Mouse (Mus musculus) forebrain, embryonic 14.5 days (tissue): ENCODE measurements at regions not wholly inside any gene's neighbourhood (a gene's known extent, or its start where the extent isn't known, plus 50 kb on each side); places are given as distances from the start of the nearest gene placed in this dataset.

Source experiments
- ATAC-seq: fragments of 200-750 bp; cut with Nextera tagmentation; 2 replicates; pipeline ENCODE4 v1.8.0; 2017; ENCODE audit warnings: mild to moderate bottlenecking, moderate library complexity
- DNase-seq: peaks from one replicate; pipeline ENCODE4 v3.0.0-alpha.2; 2015; ENCODE audit warnings: low spot score
- H3K27ac ChIP-seq: fragments of 300-500 bp; sonication (generic); 2 replicates; pipeline ENCODE4 v1.5.1; 2014; ENCODE audit warnings: low read depth, mild to moderate bottlenecking, control low read depth, low read length, moderate library complexity
- H3K27me3 ChIP-seq: fragments of 300-500 bp; sonication (generic); replicated peaks from 2 replicates; pipeline ENCODE4 v1.6.1; 2014; ENCODE audit warnings: low read length, control low read depth, mixed read lengths; ENCODE audit not compliant: control insufficient read depth, insufficient read depth
- H3K36me3 ChIP-seq: fragments of 300-500 bp; sonication (generic); 2 replicates; pipeline ENCODE4 v1.6.1; 2014; ENCODE audit warnings: low read length, control low read depth; ENCODE audit not compliant: control insufficient read depth, insufficient read depth
- H3K4me1 ChIP-seq: fragments of 300-500 bp; sonication (generic); 2 replicates; pipeline ENCODE4 v1.6.1; 2014; ENCODE audit warnings: antibody characterized with exemption, low read length, control low read depth; ENCODE audit not compliant: control insufficient read depth, insufficient read depth
- H3K4me2 ChIP-seq: fragments of 300-500 bp; sonication (generic); 2 replicates; pipeline ENCODE4 v1.6.1; 2014; ENCODE audit warnings: mild to moderate bottlenecking, control low read depth, low read length
- H3K4me3 ChIP-seq: fragments of 300-500 bp; sonication (generic); 2 replicates; pipeline ENCODE4 v1.5.1; 2014; ENCODE audit warnings: low read depth, low read length, control low read depth
- H3K9ac ChIP-seq: fragments of 300-500 bp; sonication (generic); 2 replicates; pipeline ENCODE4 v1.6.1; 2014; ENCODE audit warnings: mild to moderate bottlenecking, low read length, control low read depth, moderate library complexity
- H3K9me3 ChIP-seq: fragments of 300-500 bp; sonication (generic); replicated peaks from 2 replicates; pipeline ENCODE4 v1.6.1; 2016; ENCODE audit warnings: low read length, control low read depth, mixed read lengths; ENCODE audit not compliant: control insufficient read depth
- WGBS: fragments of 180-500 bp; shearing (Covaris S2); extraction: QIAGEN DNeasy Blood & Tissue Kit; methylation state at CpG from one replicate; pipeline ENCODE4 v1.1.7; 2014; 5-methylcytosine and 5-hydroxymethylcytosine counted together

GRCm38 (mm10) chr17:16054481-16054880, 223.6 kb upstream of the Rgmb start:
- no peak overlapping the region for H3K4me3 ChIP-seq
- ATAC-seq = no peak
- H3K36me3 ChIP-seq = no peaks in the 10 kb centered on the region
- no peak overlapping the region for H3K4me2 ChIP-seq
- 65% methylated on average over 3 of the region's 3 CpGs for WGBS
- H3K27me3 ChIP-seq = no peaks in the 10 kb centered on the region
- DNase-seq = no peak
- H3K27ac ChIP-seq = no peak overlapping the region
- H3K9me3 ChIP-seq = no peaks in the 10 kb centered on the region
- no peak overlapping the region for H3K9ac ChIP-seq
- no peaks in the 10 kb centered on the region for H3K4me1 ChIP-seq

- 85% methylated on average over 5 of the region's 5 CpGs for WGBS
- Histone ChIP-seq H3K4me1 (no peaks in the 10 kb centered on the region), H3K27ac (no peak overlapping the region), H3K27me3 (no peaks in the 10 kb centered on the region), H3K36me3 (no peaks in the 10 kb centered on the region), H3K4me3 (no peak overlapping the region), H3K9me3 (no peaks in the 10 kb centered on the region), H3K4me2 (no peak overlapping the region), H3K9ac (no peak overlapping the region)
- ATAC-seq = no peak
- no peak for DNase-seq
Observed at GRCm38 (mm10) chr17:16051713-16052112, 220.9 kb upstream of the Rgmb start.

- no peaks in the 10 kb centered on the region for H3K36me3 ChIP-seq
- no peak overlapping the region for H3K27ac ChIP-seq
- H3K4me1 ChIP-seq = no peaks in the 10 kb centered on the region
- H3K9me3 ChIP-seq = no peaks in the 10 kb centered on the region
- H3K4me3 ChIP-seq = no peak overlapping the region
- H3K9ac ChIP-seq = no peak overlapping the region
- DNase-seq (no peak), ATAC-seq (no peak)
- no peak overlapping the region for H3K4me2 ChIP-seq
- WGBS = 45% methylated on average over 5 of the region's 5 CpGs
- no peaks in the 10 kb centered on the region for H3K27me3 ChIP-seq
Observed at GRCm38 (mm10) chr17:16041542-16042251, 210.9 kb upstream of the Rgmb start.

- Histone ChIP-seq H3K27ac (no peak overlapping the region), H3K4me1 (no peaks in the 10 kb centered on the region), H3K4me2 (no peak overlapping the region), H3K4me3 (no peak overlapping the region), H3K36me3 (no peaks in the 10 kb centered on the region), H3K9me3 (no peaks in the 10 kb centered on the region), H3K27me3 (no peaks in the 10 kb centered on the region), H3K9ac (no peak overlapping the region)
- WGBS = 85% methylated on average over 4 of the region's 4 CpGs
- ATAC-seq = no peak
- DNase-seq = no peak
Observed at GRCm38 (mm10) chr17:16027989-16028388, 197.2 kb upstream of the Rgmb start.

- peak; percentile 87 for ATAC-seq
- no peak overlapping the region for H3K4me3 ChIP-seq
- WGBS = 30% methylated on average over 7 of the region's 7 CpGs
- no peaks in the 10 kb centered on the region for H3K4me1 ChIP-seq
- peak; percentile 63 for DNase-seq
- no peaks in the 10 kb centered on the region for H3K9me3 ChIP-seq
- no peaks in the 10 kb centered on the region for H3K36me3 ChIP-seq
- peak overlapping the region; percentile 48; the same call in 1 of the 2 replicates for H3K27ac ChIP-seq
- H3K9ac ChIP-seq = no peak overlapping the region
- H3K27me3 ChIP-seq = no peaks in the 10 kb centered on the region
- H3K4me2 ChIP-seq = no peak overlapping the region
Observed at GRCm38 (mm10) chr17:16004871-16005575, 174.2 kb upstream of the Rgmb start.

- H3K36me3 ChIP-seq = no peaks in the 10 kb centered on the region
- ATAC-seq = no peak
- no peak overlapping the region for H3K4me2 ChIP-seq
- H3K9ac ChIP-seq = no peak overlapping the region
- DNase-seq = no peak
- no peaks in the 10 kb centered on the region for H3K4me1 ChIP-seq
- 83% methylated on average over 4 of the region's 4 CpGs for WGBS
- H3K9me3 ChIP-seq = no peaks in the 10 kb centered on the region
- no peak overlapping the region for H3K4me3 ChIP-seq
- no peaks in the 10 kb centered on the region for H3K27me3 ChIP-seq
- no peak overlapping the region; the same call in 1 of the 2 replicates for H3K27ac ChIP-seq
Observed at GRCm38 (mm10) chr17:16004002-16004401, 173.2 kb upstream of the Rgmb start.

GRCm38 (mm10) chr17:15998771-15999170, 167.9 kb upstream of the Rgmb start:
- Histone ChIP-seq H3K27me3 (no peaks in the 10 kb centered on the region), H3K4me3 (no peak overlapping the region), H3K4me1 (peaks cover 8% of the 10 kb centered on the region; the same call in 1 of the 2 replicates), H3K9me3 (0 out of 2 replicates have a peak, but pooled peaks cover 5% of the 10 kb centered on the region), H3K27ac (no peak overlapping the region), H3K4me2 (no peak overlapping the region), H3K9ac (no peak overlapping the region), H3K36me3 (no peaks in the 10 kb centered on the region)
- DNase-seq (no peak), ATAC-seq (no peak)
- 93% methylated on average over 4 of the region's 4 CpGs for WGBS

GRCm38 (mm10) chr17:15997289-15997688, 166.4 kb upstream of the Rgmb start:
- DNase-seq = no peak
- Histone ChIP-seq H3K9me3 (0 out of 2 replicates have a peak, but pooled peaks cover 5% of the 10 kb centered on the region), H3K36me3 (no peaks in the 10 kb centered on the region), H3K4me2 (no peak overlapping the region), H3K27ac (no peak overlapping the region), H3K9ac (no peak overlapping the region), H3K4me3 (no peak overlapping the region), H3K4me1 (peaks cover 13% of the 10 kb centered on the region; the same call in 1 of the 2 replicates), H3K27me3 (no peaks in the 10 kb centered on the region)
- ATAC-seq = no peak
- WGBS = 21% methylated on average over 1 of the region's 1 CpGs

- Histone ChIP-seq H3K9me3 (0 out of 2 replicates have a peak, but pooled peaks cover 5% of the 10 kb centered on the region), H3K4me3 (no peak overlapping the region), H3K9ac (no peak overlapping the region), H3K4me1 (peaks cover 15% of the 10 kb centered on the region; the same call in 1 of the 2 replicates), H3K27me3 (no peaks in the 10 kb centered on the region), H3K27ac (no peak overlapping the region), H3K4me2 (no peak overlapping the region), H3K36me3 (no peaks in the 10 kb centered on the region)
- DNase-seq = no peak
- WGBS = 94% methylated on average over 1 of the region's 1 CpGs
- ATAC-seq = no peak
Observed at GRCm38 (mm10) chr17:15995493-15995892, 164.7 kb upstream of the Rgmb start.
